Mouse (Mus musculus): Measurements from ENCODE around the gene Tspan5.

- TF ChIP-seq CTCF (IDR thresholded peaks at IDR 0.05; ENCODE audit: low read depth, low read length) (no peak), POLR2A (IDR thresholded peaks at IDR 0.05; ENCODE audit: insufficient read depth, low read length) (no peak)
These were observed 207.1 kb downstream of the Tspan5 start for GRCm38 (mm10) chr3:138949081-138949480.

All from ES-Bruce4 (cell line).